Mouse (Mus musculus) ES-E14 (cell line): ENCODE measurements around the gene Etnk2.

ENCODE experiments used
- CHD2 ChIP-seq: IDR thresholded peaks from 2 replicates; pipeline ENCODE4 v1.6.1; 2014; ENCODE audit warnings: mild to moderate bottlenecking, low read depth, low read length, inconsistent platforms
- ZC3H11A ChIP-seq: IDR thresholded peaks from 2 replicates; pipeline ENCODE4 v1.6.1; 2012; ENCODE audit warnings: low read depth, mild to moderate bottlenecking, inconsistent platforms, low read length, borderline replicate concordance

GRCm38 (mm10) chr1:133347226-133347625 is 16.1 kb upstream of the Etnk2 start:
- TF ChIP-seq CHD2 (no peak), ZC3H11A (no peak)
